Mouse (Mus musculus): ENCODE results near the gene Csrp3.
A peak's percentile ranks its signal among the peaks of the same experiment; 100 is the strongest.

Csrp3 gene

GRCm38 (mm10) chr7:48829177-48829910 is 18.5 kb downstream of the Csrp3 start:
- Histone ChIP-seq H3K27me3 (ENCODE audit: control insufficient read depth, insufficient read depth, low read length, poor library complexity, severe bottlenecking) (no peaks in the 10 kb centered on the region), H3K36me3 (ENCODE audit: control insufficient read depth, insufficient read depth, low read length, poor library complexity, severe bottlenecking) (peaks cover 16% of the 10 kb centered on the region)
- no peak for DNase-seq (ENCODE audit: low read depth, low spot score)

- no peaks in the 10 kb centered on the region for H3K27me3 ChIP-seq (ENCODE audit: control insufficient read depth, insufficient read depth, low read length, poor library complexity, severe bottlenecking)
- DNase-seq (ENCODE audit: low read depth, low spot score): no peak
- peaks cover 27% of the 10 kb centered on the region for H3K36me3 ChIP-seq (ENCODE audit: control insufficient read depth, insufficient read depth, low read length, poor library complexity, severe bottlenecking)
Observed at GRCm38 (mm10) chr7:48825170-48825569, 22.7 kb downstream of the Csrp3 start.

- no peaks in the 10 kb centered on the region for H3K27me3 ChIP-seq (ENCODE audit: control insufficient read depth, insufficient read depth, low read length, poor library complexity, severe bottlenecking)
- peaks cover 27% of the 10 kb centered on the region for H3K36me3 ChIP-seq (ENCODE audit: control insufficient read depth, insufficient read depth, low read length, poor library complexity, severe bottlenecking)
- DNase-seq (ENCODE audit: low read depth, low spot score): no peak
Observed at GRCm38 (mm10) chr7:48824671-48825070, 23.2 kb downstream of the Csrp3 start.

GRCm38 (mm10) chr7:48823621-48824020 is 24.2 kb downstream of the Csrp3 start:
- Histone ChIP-seq H3K36me3 (ENCODE audit: control insufficient read depth, insufficient read depth, low read length, poor library complexity, severe bottlenecking) (peaks cover 30% of the 10 kb centered on the region), H3K27me3 (ENCODE audit: control insufficient read depth, insufficient read depth, low read length, poor library complexity, severe bottlenecking) (no peaks in the 10 kb centered on the region)
- no peak for DNase-seq (ENCODE audit: low read depth, low spot score)

- peaks cover 27% of the 10 kb centered on the region for H3K36me3 ChIP-seq (ENCODE audit: control insufficient read depth, insufficient read depth, low read length, poor library complexity, severe bottlenecking)
Observed at GRCm38 (mm10) chr7:48821654-48822053, 26.2 kb downstream of the Csrp3 start.

GRCm38 (mm10) chr7:48813594-48813993 is 34.2 kb downstream of the Csrp3 start:
- Histone ChIP-seq H3K27me3 (ENCODE audit: control insufficient read depth, insufficient read depth, low read length, poor library complexity, severe bottlenecking) (no peaks in the 10 kb centered on the region), H3K36me3 (ENCODE audit: control insufficient read depth, insufficient read depth, low read length, poor library complexity, severe bottlenecking) (peaks cover 9% of the 10 kb centered on the region)
- no peak for DNase-seq (ENCODE audit: low read depth, low spot score)

More at GRCm38 (mm10) chr7:48821654-48822053, 26.2 kb downstream of the Csrp3 start:
- no peaks in the 10 kb centered on the region for H3K27me3 ChIP-seq (ENCODE audit: control insufficient read depth, insufficient read depth, low read length, poor library complexity, severe bottlenecking)
- no peak for DNase-seq (ENCODE audit: low read depth, low spot score)

- peaks cover 12% of the 10 kb centered on the region for H3K36me3 ChIP-seq (ENCODE audit: control insufficient read depth, insufficient read depth, low read length, poor library complexity, severe bottlenecking)
- no peaks in the 10 kb centered on the region for H3K27me3 ChIP-seq (ENCODE audit: control insufficient read depth, insufficient read depth, low read length, poor library complexity, severe bottlenecking)
- no peak for DNase-seq (ENCODE audit: low read depth, low spot score)
Observed at GRCm38 (mm10) chr7:48812358-48812757, 35.5 kb downstream of the Csrp3 start.

GRCm38 (mm10) chr7:48810652-48811051 is 37.2 kb downstream of the Csrp3 start:
- H3K27me3 ChIP-seq (ENCODE audit: control insufficient read depth, insufficient read depth, low read length, poor library complexity, severe bottlenecking): no peaks in the 10 kb centered on the region
- H3K36me3 ChIP-seq (ENCODE audit: control insufficient read depth, insufficient read depth, low read length, poor library complexity, severe bottlenecking): peaks cover 17% of the 10 kb centered on the region
- no peak for DNase-seq (ENCODE audit: low read depth, low spot score)

GRCm38 (mm10) chr7:48806587-48806986 is 41.2 kb downstream of the Csrp3 start:
- Histone ChIP-seq H3K36me3 (ENCODE audit: control insufficient read depth, insufficient read depth, low read length, poor library complexity, severe bottlenecking) (peaks cover 13% of the 10 kb centered on the region), H3K27me3 (ENCODE audit: control insufficient read depth, insufficient read depth, low read length, poor library complexity, severe bottlenecking) (no peaks in the 10 kb centered on the region)
- DNase-seq (ENCODE audit: low read depth, low spot score): no peak

- Histone ChIP-seq H3K36me3 (ENCODE audit: control insufficient read depth, insufficient read depth, low read length, poor library complexity, severe bottlenecking) (peaks cover 17% of the 10 kb centered on the region), H3K27me3 (ENCODE audit: control insufficient read depth, insufficient read depth, low read length, poor library complexity, severe bottlenecking) (no peaks in the 10 kb centered on the region)
- DNase-seq (ENCODE audit: low read depth, low spot score): no peak
Observed at GRCm38 (mm10) chr7:48803381-48803780, 44.5 kb downstream of the Csrp3 start.

- DNase-seq (ENCODE audit: low read depth, low spot score): peak; percentile 40
- peaks cover 4% of the 10 kb centered on the region for H3K36me3 ChIP-seq (ENCODE audit: control insufficient read depth, insufficient read depth, low read length, poor library complexity, severe bottlenecking)
- no peaks in the 10 kb centered on the region for H3K27me3 ChIP-seq (ENCODE audit: control insufficient read depth, insufficient read depth, low read length, poor library complexity, severe bottlenecking)
Observed at GRCm38 (mm10) chr7:48795130-48795529, 52.7 kb downstream of the Csrp3 start.

- Histone ChIP-seq H3K36me3 (ENCODE audit: control insufficient read depth, insufficient read depth, low read length, poor library complexity, severe bottlenecking) (no peaks in the 10 kb centered on the region; the same call in 1 of the 2 replicates), H3K27me3 (ENCODE audit: control insufficient read depth, insufficient read depth, low read length, poor library complexity, severe bottlenecking) (no peaks in the 10 kb centered on the region)
- no peak for DNase-seq (ENCODE audit: low read depth, low spot score)
Observed at GRCm38 (mm10) chr7:48791412-48791811, 56.4 kb downstream of the Csrp3 start.

- no peaks in the 10 kb centered on the region for H3K27me3 ChIP-seq (ENCODE audit: control insufficient read depth, insufficient read depth, low read length, poor library complexity, severe bottlenecking)
- H3K36me3 ChIP-seq (ENCODE audit: control insufficient read depth, insufficient read depth, low read length, poor library complexity, severe bottlenecking): no peaks in the 10 kb centered on the region
- DNase-seq (ENCODE audit: low read depth, low spot score): peak; percentile 50
Observed at GRCm38 (mm10) chr7:48790117-48790516, 57.7 kb downstream of the Csrp3 start.

- Histone ChIP-seq H3K27me3 (ENCODE audit: control insufficient read depth, insufficient read depth, low read length, poor library complexity, severe bottlenecking) (no peaks in the 10 kb centered on the region), H3K36me3 (ENCODE audit: control insufficient read depth, insufficient read depth, low read length, poor library complexity, severe bottlenecking) (no peaks in the 10 kb centered on the region)
- peak; percentile 97 for DNase-seq (ENCODE audit: low read depth, low spot score)
Observed at GRCm38 (mm10) chr7:48788851-48789572, 58.8 kb downstream of the Csrp3 start, which contains the start of gene Zdhhc13. Gene Zdhhc13, plus strand, starts transcription at chr7:48789003.

- Histone ChIP-seq H3K36me3 (ENCODE audit: control insufficient read depth, insufficient read depth, low read length, poor library complexity, severe bottlenecking) (no peaks in the 10 kb centered on the region), H3K27me3 (ENCODE audit: control insufficient read depth, insufficient read depth, low read length, poor library complexity, severe bottlenecking) (no peaks in the 10 kb centered on the region)
- peak; percentile 81 for DNase-seq (ENCODE audit: low read depth, low spot score)
Observed at GRCm38 (mm10) chr7:48788348-48788747, 59.5 kb downstream of the Csrp3 start.

Data from splenic B cell, adult 2 months (primary cell).